Mouse (Mus musculus) Patski (cell line): ENCODE results near the gene Rdm1. TPM values are rescaled to one million over a fixed set of nuclear protein-coding genes. Genes with fewer than 3 reads are reported as not detected.

Experiments
- ATAC-seq: fragments of 100-300 bp; one replicate; pipeline ENCODE4 v1.8.0; 2021
- CTCF ChIA-PET: fragments of 350-600 bp; sonication (Branson Sonifier 250); formaldehyde crosslinking; loops from one replicate; lab custom pipeline; 2022; ENCODE audit warnings: inconsistent platforms; lab: Charles Lee
- POLR2A ChIA-PET: fragments of 350-600 bp; sonication (Branson Sonifier 250); formaldehyde crosslinking; loops from one replicate; lab custom pipeline; 2022; ENCODE audit warnings: antibody characterized with exemption, inconsistent platforms; lab: Charles Lee
- DNase-seq: peaks from one replicate; pipeline ENCODE4 v3.0.0-alpha.2; 2011; ENCODE audit warnings: low read depth, low spot score
- H3K27me3 ChIP-seq: fragments of 371-371 bp; one replicate; pipeline ENCODE4 v1.5.1; 2021
- CTCF ChIP-seq: fragments of 100-300 bp; IDR thresholded peaks from one replicate; pipeline ENCODE4 v1.5.1; 2021
- in situ Hi-C: fragments of 300-500 bp; cut with MboI; formaldehyde crosslinking; loops from 3 replicates; pipeline ENCODE4 v1.11.1; 2018; ENCODE audit warnings: low pct_unique_long_range_greater_than_20kb, mixed read lengths
- polyA plus RNA-seq: library from polyadenylated mRNA; unstranded; gene quantifications from one replicate; pipeline ENCODE4 v1.2.3, GENCODE M21; 2021

Gene Rdm1
- polyA plus RNA-seq, 1 experiment from 2014 or later = 18.0 TPM

- no peaks in the 10 kb centered on the region for H3K27me3 ChIP-seq
- ChIA-PET POLR2A (no interaction called here), CTCF (no interaction called here)
- no peak for ATAC-seq
- TF ChIP-seq CTCF = no peak
- in situ Hi-C loops = no loop called here
- DNase-seq = no peak
Measured at GRCm38 (mm10) chr11:101681968-101682367, 55.0 kb downstream of the Rdm1 start.

- CTCF ChIA-PET = no interaction called here
- no peaks in the 10 kb centered on the region for H3K27me3 ChIP-seq
- no peak for TF ChIP-seq CTCF
- ATAC-seq = no peak
- DNase-seq = no peak
- in situ Hi-C loops = no loop called here
- POLR2A ChIA-PET = no interaction called here
Measured at GRCm38 (mm10) chr11:101682410-101682960, 55.5 kb downstream of the Rdm1 start.

Other genes starting within 250 kb of the Rdm1 start
- 47.2 TPM for gene Aarsd1, start 209.6 kb upstream of the Rdm1 start, polyA plus RNA-seq
- 7.6 TPM for gene Gm27029, start 202.4 kb upstream of the Rdm1 start, polyA plus RNA-seq
- gene Rundc1, start 202.1 kb upstream of the Rdm1 start, polyA plus RNA-seq = 26.1 TPM
- gene Ptges3l, start 201.9 kb upstream of the Rdm1 start, polyA plus RNA-seq = 28.1 TPM
- 391 TPM for gene Rpl27, start 184.9 kb upstream of the Rdm1 start, polyA plus RNA-seq
- 39.5 TPM for gene Ifi35, start 178.8 kb upstream of the Rdm1 start, polyA plus RNA-seq
- 22.6 TPM for gene Rnd2, start 162.2 kb upstream of the Rdm1 start, polyA plus RNA-seq
- 202 TPM for gene Vat1, start 161.0 kb upstream of the Rdm1 start, polyA plus RNA-seq
- gene Brca1, start 75.2 kb upstream of the Rdm1 start, polyA plus RNA-seq = 9.4 TPM
- 120 TPM for gene Nbr1, start 75.0 kb upstream of the Rdm1 start, polyA plus RNA-seq
- gene Tmem106a, start 45.0 kb upstream of the Rdm1 start, polyA plus RNA-seq = 12.5 TPM
- not detected for gene Gm11634, start 27.9 kb upstream of the Rdm1 start, polyA plus RNA-seq
- gene Arl4d, start 38.3 kb downstream of the Rdm1 start, polyA plus RNA-seq = 9.7 TPM
- 24.8 TPM for gene Dhx8, start 105.7 kb downstream of the Rdm1 start, polyA plus RNA-seq
- 51.2 TPM for gene Etv4, start 158.2 kb downstream of the Rdm1 start, polyA plus RNA-seq